Mouse (Mus musculus) R1 (cell line): ENCODE measurements around the gene Ralgapa1.

Source experiments
- DNase-seq: peaks from one replicate; pipeline ENCODE4 v3.0.0-alpha.2; 2018; ENCODE audit warnings: low read depth, low spot score

The Ralgapa1 gene

GRCm38 (mm10) chr12:55820661-55821314 is at the start of gene Ralgapa1:
Gene Ralgapa1, minus strand, starts transcription at chr12:55821167.
- peak; percentile 96 for DNase-seq

- DNase-seq, result no peak
Observed at GRCm38 (mm10) chr12:55869622-55870322, 48.8 kb upstream of the Ralgapa1 start.

DNA sequence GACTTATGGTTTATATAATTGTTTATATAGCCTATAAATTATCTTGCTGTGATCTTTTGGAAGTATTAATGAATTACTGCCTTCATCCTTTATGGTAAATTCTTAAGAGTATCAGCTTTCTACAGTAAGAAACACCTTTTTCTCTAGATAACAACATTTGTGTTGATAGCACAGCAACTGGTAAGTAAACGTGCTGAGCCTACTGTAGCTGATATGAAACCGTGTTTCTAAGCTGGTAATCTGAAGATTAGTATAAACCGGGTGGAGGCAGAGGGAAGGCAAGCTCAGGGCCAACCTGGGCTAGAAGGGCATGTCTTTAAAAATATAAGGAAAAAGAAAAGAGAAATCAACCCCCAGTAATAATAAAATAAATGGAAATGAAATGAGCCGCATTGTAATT is 46.8 kb upstream of the Ralgapa1 start:
- no peak for DNase-seq

- peak; percentile 62 for DNase-seq
Observed at GRCm38 (mm10) chr12:55860631-55861030, 39.7 kb upstream of the Ralgapa1 start.

DNA sequence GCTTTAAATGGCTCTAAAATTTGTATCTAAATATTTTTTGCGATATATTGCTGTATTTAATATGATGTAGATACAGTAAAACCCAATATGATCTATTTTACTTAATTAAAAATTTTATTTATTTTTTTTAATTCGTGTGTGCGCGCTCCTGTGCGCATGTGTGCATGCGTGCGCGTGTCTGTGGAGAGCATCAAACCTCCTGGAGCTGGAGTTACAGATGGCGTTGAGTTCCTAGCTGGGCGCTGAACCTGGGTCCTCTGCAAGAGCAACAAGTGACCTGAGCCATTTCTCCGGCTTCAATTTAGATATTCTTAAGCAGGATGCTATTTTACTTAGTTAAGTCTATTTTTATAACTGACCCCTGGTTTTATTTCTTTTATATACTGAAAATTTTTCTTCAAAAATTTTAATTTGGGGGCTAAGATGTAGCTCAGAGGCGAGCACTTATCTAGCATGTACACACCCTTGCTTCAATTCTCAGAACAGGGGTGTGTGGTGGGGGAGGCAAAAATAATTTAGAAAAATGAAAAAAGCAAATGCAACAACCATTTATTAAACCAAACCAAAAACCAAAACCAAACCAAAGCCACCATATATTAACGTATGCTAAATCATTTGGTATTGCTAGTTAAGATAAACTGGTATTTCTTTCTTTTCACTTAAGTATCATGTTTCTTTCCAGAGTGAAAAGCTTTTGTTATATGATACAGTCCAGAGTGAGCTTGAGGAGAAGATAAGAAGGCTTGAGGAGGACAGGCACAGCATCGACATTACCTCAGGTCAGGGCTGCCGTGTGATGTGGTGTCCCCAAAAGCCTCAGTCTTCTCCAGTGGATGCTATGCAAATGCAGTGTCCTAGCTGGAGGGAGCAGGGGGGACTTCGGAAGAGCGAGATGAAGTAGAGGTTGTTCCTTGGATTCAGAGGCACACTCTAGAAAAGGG is 38.7 kb upstream of the Ralgapa1 start:
- no peak for DNase-seq

DNA sequence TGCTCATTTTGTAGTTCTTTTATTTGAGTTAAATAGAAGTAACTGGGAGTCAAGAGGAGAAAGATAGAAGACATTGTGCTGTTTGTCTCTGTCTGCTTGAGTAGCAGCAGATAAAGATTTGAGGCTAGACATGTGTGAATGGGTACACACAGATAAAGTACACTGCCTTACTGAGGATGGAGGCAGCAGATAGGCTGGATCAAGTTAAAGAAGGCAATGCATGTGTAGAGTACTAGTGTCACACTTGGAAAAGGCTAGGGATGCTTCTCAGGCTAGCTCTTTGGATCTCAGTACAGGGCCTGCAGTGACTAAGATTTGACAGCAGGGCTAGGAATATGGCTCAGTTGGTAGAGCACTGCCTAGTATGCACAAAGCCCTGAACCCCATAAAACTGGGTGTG is 29.7 kb upstream of the Ralgapa1 start:
- DNase-seq, result no peak

GRCm38 (mm10) chr12:55847851-55848250 is 26.9 kb upstream of the Ralgapa1 start:
- DNase-seq, result no peak

GRCm38 (mm10) chr12:55846741-55847140 is 25.8 kb upstream of the Ralgapa1 start:
- DNase-seq, result peak; percentile 64

DNA sequence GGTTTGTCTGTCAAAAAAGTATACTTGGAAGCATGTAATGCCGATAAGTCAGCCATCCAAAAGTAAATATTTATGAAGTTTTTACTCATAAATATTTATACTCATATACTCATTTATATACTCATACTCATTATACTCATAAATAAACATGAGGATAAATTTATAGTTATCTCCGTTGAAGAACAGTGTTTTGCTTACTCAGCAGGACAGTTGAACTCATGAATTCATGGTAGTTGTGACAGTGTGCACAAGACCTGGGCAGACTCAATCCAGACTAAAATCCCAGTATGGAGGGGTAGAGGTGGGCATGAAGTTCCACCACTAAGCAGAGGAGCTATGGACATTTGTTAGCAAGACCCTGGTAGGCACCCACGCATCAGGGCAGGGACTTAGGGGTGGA is 16.5 kb upstream of the Ralgapa1 start:
- DNase-seq, result no peak

- peak; percentile 99 for DNase-seq
Observed at GRCm38 (mm10) chr12:55836199-55836951, 15.4 kb upstream of the Ralgapa1 start, which contains the start of gene Brms1l. Gene Brms1l, plus strand, starts transcription at chr12:55836324.

- DNase-seq, result no peak
Observed at GRCm38 (mm10) chr12:55835857-55836198, 14.9 kb upstream of the Ralgapa1 start.

DNA sequence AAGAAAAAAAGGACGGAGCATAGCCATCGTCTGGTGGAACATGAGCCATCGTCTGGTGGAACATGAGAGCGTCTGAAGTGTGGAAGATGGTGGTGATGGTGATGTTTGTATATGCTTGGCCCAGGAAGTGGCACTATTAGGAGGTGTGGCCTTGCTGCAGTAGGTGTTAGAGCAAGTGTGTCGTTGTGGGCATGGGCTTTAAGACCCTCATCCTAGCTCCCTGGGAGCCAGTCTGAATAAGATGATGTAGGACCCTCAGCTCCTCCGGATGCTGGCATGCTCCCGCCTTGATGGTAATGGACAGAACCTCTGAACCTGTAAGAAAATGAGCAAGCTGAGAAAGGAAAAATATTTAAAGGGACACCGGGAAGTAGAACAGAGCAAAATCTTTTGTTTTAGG is 13.9 kb upstream of the Ralgapa1 start:
- no peak for DNase-seq

DNA sequence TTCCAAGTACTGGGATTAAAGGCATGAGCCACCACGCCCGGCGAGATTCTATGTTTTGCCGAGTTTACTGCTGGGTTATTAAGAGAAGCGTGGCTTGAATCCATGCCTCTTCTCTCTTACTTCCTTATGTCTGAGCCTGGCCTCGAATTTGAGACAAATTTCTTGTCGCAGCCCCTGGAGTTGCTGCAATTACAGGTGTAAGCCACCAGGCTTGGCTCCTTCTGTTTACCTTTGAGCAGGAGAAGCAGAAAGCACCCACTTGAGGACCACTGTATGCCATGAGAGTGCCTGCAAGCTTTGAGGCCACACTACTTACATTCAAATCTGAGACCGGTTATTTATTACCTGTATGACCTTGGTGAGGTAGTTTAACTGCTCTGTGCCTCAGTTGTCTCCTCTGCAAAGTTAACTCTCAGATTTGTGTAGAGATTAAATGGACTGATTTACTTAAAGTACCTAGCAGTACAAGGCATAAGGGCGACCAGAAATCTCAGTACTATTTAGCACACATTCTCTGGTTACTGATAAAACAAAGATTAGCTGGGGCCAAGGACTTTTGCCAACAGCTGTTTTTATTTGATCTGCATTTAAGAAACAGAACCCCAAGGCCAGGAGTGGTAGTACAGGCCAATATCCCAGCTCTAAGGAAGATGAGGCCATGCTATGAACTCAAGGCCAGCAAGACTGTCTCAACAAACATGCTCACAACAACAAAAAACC is 13.1 kb upstream of the Ralgapa1 start:
- peak; percentile 57 for DNase-seq

DNA sequence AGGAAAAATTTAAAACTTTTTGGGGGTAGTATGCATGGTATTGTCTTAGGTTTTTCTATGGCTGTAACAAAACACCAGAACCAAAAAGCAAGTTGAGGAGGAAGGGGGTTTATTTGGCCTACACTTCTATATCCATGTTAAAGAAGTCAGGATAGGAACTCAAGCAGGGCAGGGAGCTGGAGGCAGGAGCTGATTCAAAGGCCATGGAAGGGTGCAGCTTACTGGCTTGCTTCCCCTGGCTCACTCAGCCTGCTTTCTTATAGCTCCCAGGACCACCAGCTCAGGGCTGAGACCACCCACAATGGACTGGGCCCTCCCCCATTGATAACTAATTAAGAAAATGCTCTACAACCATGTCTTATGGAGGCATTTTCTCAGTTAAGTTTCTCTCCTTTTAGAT is 12.0 kb upstream of the Ralgapa1 start:
- no peak for DNase-seq

DNA sequence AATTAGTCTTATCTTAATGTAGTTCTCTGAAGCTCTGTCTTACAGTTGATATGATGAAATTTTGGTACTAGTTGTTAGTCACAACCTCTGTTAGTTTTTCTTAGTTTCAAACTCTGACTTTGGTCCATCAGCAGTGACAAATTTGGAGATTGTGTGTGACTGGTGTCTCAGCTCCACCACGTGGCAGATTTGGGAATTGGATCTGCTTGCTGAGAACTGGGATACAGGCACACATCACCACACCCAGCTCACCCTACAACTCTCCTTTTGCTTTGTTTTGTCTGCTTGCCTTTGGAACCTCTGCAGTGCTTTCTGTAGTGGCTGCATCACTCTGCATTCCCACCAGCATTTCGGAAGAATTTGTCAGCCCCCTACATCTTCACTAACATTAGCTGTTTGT is 10.1 kb upstream of the Ralgapa1 start:
- DNase-seq, result peak; percentile 69

- DNase-seq, result peak; percentile 80
Observed at GRCm38 (mm10) chr12:55825537-55825936, 4.6 kb upstream of the Ralgapa1 start.

DNA sequence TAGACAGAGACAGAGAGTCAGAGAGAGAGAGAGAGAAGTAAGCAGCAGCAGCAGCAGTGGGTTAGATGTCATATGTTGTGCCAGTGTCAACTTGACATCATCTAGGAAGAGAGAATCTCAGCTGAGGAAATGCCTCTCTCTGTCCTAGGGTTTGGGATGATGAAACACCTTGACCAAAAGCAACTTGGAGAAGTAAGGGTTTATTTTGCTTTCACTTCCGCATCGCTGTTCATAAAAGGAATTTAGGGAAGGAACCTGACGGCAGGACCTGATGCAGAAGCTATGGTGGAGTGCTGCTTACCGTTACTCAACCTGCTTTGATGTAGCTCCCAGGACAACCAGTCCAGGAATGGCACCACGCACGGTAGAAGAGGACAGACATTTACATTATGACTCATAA is 3.1 kb upstream of the Ralgapa1 start:
- DNase-seq, result no peak

DNA sequence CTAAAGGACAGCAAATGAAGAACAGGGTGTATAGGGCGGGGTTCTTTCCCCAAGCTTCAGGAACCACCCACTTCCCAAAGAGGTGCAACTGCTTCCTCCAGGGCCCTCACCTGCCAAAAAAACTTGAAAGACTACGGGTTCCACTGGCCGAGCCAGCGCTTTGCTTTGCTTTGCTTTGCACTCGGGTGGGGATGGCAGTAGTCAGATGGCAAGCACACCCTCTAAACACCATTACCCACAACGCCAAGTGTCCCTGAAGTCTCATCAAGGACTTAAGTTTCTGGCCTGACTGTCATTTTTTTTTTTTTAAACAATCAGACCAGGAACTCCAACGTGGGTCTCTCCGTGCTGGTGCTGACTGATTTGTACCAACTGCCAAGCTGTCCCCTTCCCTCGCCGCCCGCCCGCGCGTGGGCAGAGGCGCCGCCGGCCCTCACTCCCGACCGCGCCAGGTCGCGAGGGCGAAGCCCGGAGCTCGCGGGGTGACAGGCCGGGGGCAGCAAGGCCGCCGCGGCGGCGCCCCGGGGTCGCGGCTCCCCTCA is 777 bp downstream of the Ralgapa1 start:
- peak; percentile 61 for DNase-seq

- DNase-seq, result no peak
Observed at GRCm38 (mm10) chr12:55816488-55816887, 4.5 kb downstream of the Ralgapa1 start.

GRCm38 (mm10) chr12:55805035-55805434 is 15.9 kb downstream of the Ralgapa1 start:
- no peak for DNase-seq

DNA sequence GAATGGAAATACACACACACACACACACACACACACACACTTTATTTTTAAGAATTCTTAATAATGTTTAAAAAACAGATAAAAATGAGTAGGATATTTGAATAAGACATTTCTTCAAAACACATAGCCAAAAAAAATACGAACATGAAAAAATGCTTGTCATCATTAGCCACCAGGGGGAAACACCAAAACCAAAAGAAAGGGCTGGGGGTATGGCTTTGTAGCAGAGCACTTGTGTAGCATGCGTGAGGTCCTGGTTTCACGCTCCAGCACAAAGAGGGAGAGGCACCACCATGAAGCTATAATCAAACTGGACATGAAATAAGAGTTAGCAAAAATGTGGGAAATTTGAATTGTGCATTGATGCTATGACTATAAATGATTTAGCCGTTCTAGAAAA is 19.8 kb downstream of the Ralgapa1 start:
- peak; percentile 21 for DNase-seq
